In genomic region chr10:119239969-119240721, GRCm38 (mm10) we compare ENCODE assay signal across 8 mouse cellular contexts. TPM values are rescaled to one million over a fixed set of nuclear protein-coding genes. Genes with fewer than 3 reads are reported as not detected.
A peak's percentile ranks its signal among the peaks of the same experiment; 100 is the strongest.
DNase-seq lines count a peak whose midpoint lies in the region; ATAC-seq lines count a peak whose summit lies in the region.

Cand1 (minus strand) TSS chr10:119240055.

- H3K4me1 ChIP-seq in hindbrain, embryonic 16.5 days (ENCODE audit: control insufficient read depth, insufficient read depth, low read depth, low read length): peaks cover 15% of the 10 kb centered on the region

- H3K9me3 ChIP-seq in hindbrain, embryonic 16.5 days (ENCODE audit: control insufficient read depth, low read length): no peaks in the 10 kb centered on the region

- peaks cover 3% of the 10 kb centered on the region; the same call in 1 of the 2 replicates for H3K36me3 ChIP-seq in hindbrain, embryonic 16.5 days (ENCODE audit: control insufficient read depth, insufficient read depth, low read length)
- no peaks in the 10 kb centered on the region for H3K36me3 ChIP-seq in macrophage (ENCODE audit: inconsistent target)

- H3K9ac ChIP-seq in hindbrain, embryonic 16.5 days (ENCODE audit: low read depth, low read length): peak within 1 kb of the TSS; percentile 98

- peak within 1 kb of the TSS; percentile 100 for H3K4me3 ChIP-seq in hindbrain, embryonic 16.5 days (ENCODE audit: low read length)
- peak within 1 kb of the TSS; percentile 60 for H3K4me3 ChIP-seq in macrophage (ENCODE audit: inconsistent target)

- peak; percentile 99 for ATAC-seq in hindbrain, embryonic 16.5 days

- peak within 1 kb of the TSS; percentile 97 for H3K27ac ChIP-seq in hindbrain, embryonic 16.5 days (ENCODE audit: low read depth, low read length)
- peak within 1 kb of the TSS; percentile 80 for H3K27ac ChIP-seq in macrophage

- H3K79me2 ChIP-seq in macrophage (ENCODE audit: inconsistent target): peaks cover 39% of the 10 kb centered on the region

- WGBS in hindbrain, embryonic 16.5 days: under 1% methylated on average over 64 of the region's 67 CpGs
- under 1% methylated on average over 67 of the region's 67 CpGs for WGBS in macrophage (ENCODE audit: missing documents)

- H3K27me3 ChIP-seq in hindbrain, embryonic 16.5 days (replicated peaks; ENCODE audit: control insufficient read depth, insufficient read depth, low read length): no peaks in the 10 kb centered on the region

- H3K4me2 ChIP-seq in hindbrain, embryonic 16.5 days (ENCODE audit: low read length): peak within 1 kb of the TSS; percentile 70

- peak; percentile 95 for DNase-seq in WW6 (ENCODE audit: low read depth, low spot score)
- peak; percentile 99 to 100 for DNase-seq in cerebellum, postnatal 4 days (ENCODE audit: low spot score in 2 of 2)
- DNase-seq in gastrocnemius, adult 18-20 months (ENCODE audit: low spot score): peak; percentile 99
- peak; percentile 100 for DNase-seq in left cerebral cortex, adult 18-20 months (ENCODE audit: low spot score in 2 of 2)
- peak; percentile 99 for DNase-seq in right cerebral cortex, adult 18-20 months
- peak; percentile 99 for DNase-seq in urinary bladder, postnatal 10 days (ENCODE audit: low spot score)

RNA-seq across cellular contexts. Expression of gene Cand1, which starts in this region (rescaled TPM):
- total RNA-seq in gastrocnemius, adult 18-20 months (2021): 10 to 100 TPM; 13.0 to 20.7 TPM
- 36.2 and 45.6 TPM in 2 replicates for polyA plus RNA-seq in hindbrain, embryonic 16.5 days (2015; fragmentation: Nextera tagmentation; extraction: Ambion mirVana)
- total RNA-seq in left cerebral cortex, adult 18-20 months (2021): 100 to 1,000 TPM; 156 to 161 TPM
- total RNA-seq in macrophage (2018; cell fraction: chromatin; rRNA removed): 10 to 100 TPM; 16.3 to 81.2 (median 35.7) TPM
- total RNA-seq in macrophage (2018; cell fraction: cytosol; rRNA removed): 10 to 100 TPM; 20.5 to 47.6 (median 33.0) TPM
- 10 to 100 TPM; 32.1 to 83.5 (median 54.6) TPM for total RNA-seq in macrophage (2018; cell fraction: nucleus; rRNA removed)
- polyA plus RNA-seq in macrophage (2018): 15.8 to 33.0 TPM (median 21.0 TPM) in 3 replicates

Comparison
In these comparisons a context has a peak if more than half of its experiments do, and no peak if none do; other contexts are left out.
1. Peak in every context shown above with its lines: DNase-seq, ATAC-seq, H3K4me3 ChIP-seq and H3K27ac ChIP-seq.
2. RNA of gene Cand1 (total RNA-seq): 156 to 161 TPM in left cerebral cortex, adult 18-20 months; 13.0 to 20.7 TPM in gastrocnemius, adult 18-20 months; every median in the first group is over 4 times any median in the second.